Mouse (Mus musculus): ENCODE results near the gene Sema4d. TPM values are rescaled to one million over a fixed set of nuclear protein-coding genes. Genes with fewer than 3 reads are reported as not detected.

The Sema4d gene
- total RNA-seq, 1 experiment: 25.1 TPM

DNA sequence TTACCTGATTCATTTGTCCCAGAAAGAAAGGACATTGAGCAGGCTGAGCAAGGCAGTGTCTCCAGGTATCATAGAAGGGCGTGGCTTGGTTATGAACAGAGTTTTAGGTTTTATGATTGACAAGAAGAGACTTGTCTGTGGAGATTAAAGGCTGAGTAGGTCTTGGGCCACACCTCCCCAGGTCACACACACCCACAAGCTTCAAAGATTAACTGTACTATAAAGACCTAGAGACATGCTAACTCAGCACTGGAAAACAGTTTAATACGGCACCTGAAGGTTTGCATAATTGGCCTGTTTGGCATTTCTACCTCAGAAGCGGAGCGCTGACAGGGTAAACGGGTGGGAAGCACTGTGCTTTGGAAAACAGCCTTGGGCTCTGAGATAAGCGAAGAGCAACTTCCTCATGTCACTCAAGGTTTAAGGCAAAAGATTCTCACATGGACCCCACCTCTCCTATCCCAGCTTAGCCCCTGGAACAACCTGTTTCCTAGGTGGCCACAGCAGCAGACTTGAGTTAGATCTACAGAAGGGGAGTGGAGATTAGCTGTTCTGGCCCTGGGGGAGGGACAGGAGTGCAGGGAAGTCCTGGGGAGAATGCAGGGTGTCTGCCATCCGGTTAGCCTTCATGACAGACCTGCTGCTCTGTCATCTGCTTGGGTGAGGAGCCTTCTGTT lies 108.1 kb downstream of the Sema4d start:
- no peak for DNase-seq (ENCODE audit: low read depth, low spot score)
- TF ChIP-seq ZC3H11A (IDR thresholded peaks at IDR 0.05; ENCODE audit: borderline replicate concordance, low read depth, low read length): no peak
- no peak for TF ChIP-seq MAFK (IDR thresholded peaks at IDR 0.05; ENCODE audit: insufficient read depth, low read depth, low read length)
- TF ChIP-seq ZNF384 (IDR thresholded peaks at IDR 0.05; ENCODE audit: low read depth, low read length): no peak
- TF ChIP-seq CHD2 (IDR thresholded peaks at IDR 0.05; ENCODE audit: low read depth, low read length): no peak
- TF ChIP-seq HCFC1 (IDR thresholded peaks at IDR 0.05; ENCODE audit: borderline replicate concordance, insufficient read depth, low read length): no peak
- H3K36me3 ChIP-seq (ENCODE audit: control insufficient read depth, insufficient read depth, low read length, poor library complexity, severe bottlenecking): peaks cover 56% of the 10 kb centered on the region
- H3K4me1 ChIP-seq (ENCODE audit: control insufficient read depth in 2 of 2, insufficient read depth in 2 of 2, low read length in 2 of 2, poor library complexity in 1 of 2): peaks cover 0 to 10% of the 10 kb centered on the region in 2 experiments; a peak in 1 of 4 replicates
- H3K9me3 ChIP-seq (ENCODE audit: control insufficient read depth, insufficient read depth, low read depth, low read length): no peaks in the 10 kb centered on the region
- in situ Hi-C loops (cut with MboI; ENCODE audit: low sequenced_read_pairs in 2 of 2, unreplicated experiment in 2 of 2): no loop called here
- H3K9ac ChIP-seq (ENCODE audit: insufficient read depth, low read depth, low read length, poor library complexity, severe bottlenecking): no peak overlapping the region
- no peak overlapping the region; the same call in 1 of the 2 replicates for H3K27ac ChIP-seq (ENCODE audit: insufficient read depth, low read depth, low read length, poor library complexity, severe bottlenecking)
- H3K4me3 ChIP-seq (ENCODE audit: insufficient read depth in 1 of 2, low read depth in 1 of 2, low read length in 2 of 2, poor library complexity in 1 of 2, severe bottlenecking in 1 of 2): no peak overlapping the region

DNA sequence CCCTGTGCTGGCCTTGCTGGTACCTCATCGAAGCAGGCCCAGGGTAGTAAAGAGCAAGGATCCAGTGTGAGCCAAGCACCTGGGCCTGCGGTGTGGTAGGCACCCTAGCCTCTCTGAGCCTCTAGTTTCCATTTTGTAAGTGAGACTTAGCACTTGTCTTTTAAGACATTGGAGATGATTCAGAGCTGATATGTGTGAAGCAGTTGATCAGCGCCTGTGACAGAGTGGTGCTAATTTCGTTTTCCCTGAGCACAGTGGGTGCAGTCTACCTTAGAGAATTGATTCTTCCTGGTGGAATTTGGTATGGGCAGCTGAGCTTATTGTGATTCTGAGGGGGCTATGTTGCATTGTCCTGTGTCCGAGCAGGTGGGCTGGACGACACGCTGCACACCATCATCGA lies 111.9 kb downstream of the Sema4d start:
- Histone ChIP-seq H3K4me1 (ENCODE audit: control insufficient read depth in 2 of 2, insufficient read depth in 2 of 2, low read length in 2 of 2, poor library complexity in 1 of 2) (no peaks in the 10 kb centered on the region), H3K9me3 (ENCODE audit: control insufficient read depth, insufficient read depth, low read depth, low read length) (no peaks in the 10 kb centered on the region), H3K36me3 (ENCODE audit: control insufficient read depth, insufficient read depth, low read length, poor library complexity, severe bottlenecking) (peaks cover 82% of the 10 kb centered on the region), H3K27ac (ENCODE audit: insufficient read depth, low read depth, low read length, poor library complexity, severe bottlenecking) (no peak overlapping the region), H3K9ac (ENCODE audit: insufficient read depth, low read depth, low read length, poor library complexity, severe bottlenecking) (no peak overlapping the region), H3K4me3 (ENCODE audit: insufficient read depth in 1 of 2, low read depth in 1 of 2, low read length in 2 of 2, poor library complexity in 1 of 2, severe bottlenecking in 1 of 2) (no peak overlapping the region)
- no peak for TF ChIP-seq HCFC1 (IDR thresholded peaks at IDR 0.05; ENCODE audit: borderline replicate concordance, insufficient read depth, low read length)
- no peak for TF ChIP-seq ZNF384 (IDR thresholded peaks at IDR 0.05; ENCODE audit: low read depth, low read length)
- in situ Hi-C loops (cut with MboI; ENCODE audit: low sequenced_read_pairs in 2 of 2, unreplicated experiment in 2 of 2): no loop called here
- DNase-seq (ENCODE audit: low read depth, low spot score): no peak

DNA sequence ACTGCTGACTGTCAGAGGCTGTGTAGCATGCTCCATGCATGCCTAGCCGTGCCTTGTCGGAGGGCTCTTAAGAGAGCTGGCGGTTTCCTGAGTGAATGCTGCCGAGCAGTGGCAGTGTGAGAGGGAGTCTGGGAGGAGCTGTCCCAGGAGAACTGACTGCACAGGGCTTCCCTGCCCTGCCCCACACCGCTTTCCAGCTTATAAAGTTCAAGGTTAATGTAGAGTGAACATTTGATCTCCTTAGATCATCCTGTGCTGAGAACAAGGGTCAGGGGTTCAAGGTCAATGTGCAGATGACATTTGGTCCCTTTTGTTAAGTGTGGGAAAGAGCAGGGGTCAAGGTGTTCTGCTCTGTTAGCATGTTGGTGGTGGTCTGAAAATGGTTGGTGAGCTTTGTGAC lies 112.5 kb downstream of the Sema4d start:
- Histone ChIP-seq H3K4me3 (ENCODE audit: insufficient read depth in 1 of 2, low read depth in 1 of 2, low read length in 2 of 2, poor library complexity in 1 of 2, severe bottlenecking in 1 of 2) (no peak overlapping the region), H3K36me3 (ENCODE audit: control insufficient read depth, insufficient read depth, low read length, poor library complexity, severe bottlenecking) (peaks cover 85% of the 10 kb centered on the region)
- in situ Hi-C loops (cut with MboI; ENCODE audit: low sequenced_read_pairs in 2 of 2, unreplicated experiment in 2 of 2): no loop called here

DNA sequence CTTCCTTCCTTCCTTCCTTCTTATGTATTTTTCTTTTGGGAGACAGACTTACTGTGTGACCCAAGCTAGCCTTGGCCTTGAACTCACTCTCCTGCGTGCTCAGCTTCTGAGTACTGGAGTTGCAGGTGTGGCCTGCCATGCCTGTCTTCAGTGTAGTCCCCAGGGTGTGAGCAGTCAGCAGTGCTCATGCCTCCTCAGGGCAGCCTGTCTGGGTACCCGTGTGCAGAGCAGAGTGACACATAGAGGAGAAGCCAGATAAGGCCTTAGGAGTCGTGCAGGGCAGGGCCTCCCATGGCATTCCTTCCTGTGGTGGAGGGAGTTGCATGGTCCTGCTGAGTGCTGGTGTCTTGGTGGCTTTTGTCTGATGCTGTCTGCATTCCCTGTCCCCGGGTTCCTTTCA lies 114.2 kb downstream of the Sema4d start:
- H3K36me3 ChIP-seq (ENCODE audit: control insufficient read depth, insufficient read depth, low read length, poor library complexity, severe bottlenecking): peaks cover 82% of the 10 kb centered on the region
- no peaks in the 10 kb centered on the region for H3K4me1 ChIP-seq (ENCODE audit: control insufficient read depth in 2 of 2, insufficient read depth in 2 of 2, low read length in 2 of 2, poor library complexity in 1 of 2)
- no peak overlapping the region for H3K4me3 ChIP-seq (ENCODE audit: insufficient read depth in 1 of 2, low read depth in 1 of 2, low read length in 2 of 2, poor library complexity in 1 of 2, severe bottlenecking in 1 of 2)
- H3K9me3 ChIP-seq (ENCODE audit: control insufficient read depth, insufficient read depth, low read depth, low read length): no peaks in the 10 kb centered on the region
- no peak overlapping the region for H3K27ac ChIP-seq (ENCODE audit: insufficient read depth, low read depth, low read length, poor library complexity, severe bottlenecking)
- in situ Hi-C loops (cut with MboI; ENCODE audit: low sequenced_read_pairs in 2 of 2, unreplicated experiment in 2 of 2): no loop called here
- DNase-seq (ENCODE audit: low read depth, low spot score): no peak
- no peak overlapping the region for H3K9ac ChIP-seq (ENCODE audit: insufficient read depth, low read depth, low read length, poor library complexity, severe bottlenecking)
- TF ChIP-seq HCFC1 (IDR thresholded peaks at IDR 0.05; ENCODE audit: borderline replicate concordance, insufficient read depth, low read length) (no peak), ZNF384 (IDR thresholded peaks at IDR 0.05; ENCODE audit: low read depth, low read length) (no peak), MAFK (IDR thresholded peaks at IDR 0.05; ENCODE audit: insufficient read depth, low read depth, low read length) (no peak), ZC3H11A (IDR thresholded peaks at IDR 0.05; ENCODE audit: borderline replicate concordance, low read depth, low read length) (no peak), CHD2 (IDR thresholded peaks at IDR 0.05; ENCODE audit: low read depth, low read length) (no peak)

More for the DNA sequence above, 112.5 kb downstream of the Sema4d start:
- no peak overlapping the region; the same call in 1 of the 2 replicates for H3K9ac ChIP-seq (ENCODE audit: insufficient read depth, low read depth, low read length, poor library complexity, severe bottlenecking)
- TF ChIP-seq ZNF384 (IDR thresholded peaks at IDR 0.05; ENCODE audit: low read depth, low read length): no peak
- TF ChIP-seq MAFK (IDR thresholded peaks at IDR 0.05; ENCODE audit: insufficient read depth, low read depth, low read length): no peak
- TF ChIP-seq CHD2 (IDR thresholded peaks at IDR 0.05; ENCODE audit: low read depth, low read length): no peak
- no peak for TF ChIP-seq ZC3H11A (IDR thresholded peaks at IDR 0.05; ENCODE audit: borderline replicate concordance, low read depth, low read length)
- no peak for TF ChIP-seq HCFC1 (IDR thresholded peaks at IDR 0.05; ENCODE audit: borderline replicate concordance, insufficient read depth, low read length)
- DNase-seq (ENCODE audit: low read depth, low spot score): no peak
- no peak overlapping the region for H3K27ac ChIP-seq (ENCODE audit: insufficient read depth, low read depth, low read length, poor library complexity, severe bottlenecking)
- no peaks in the 10 kb centered on the region for H3K4me1 ChIP-seq (ENCODE audit: control insufficient read depth in 2 of 2, insufficient read depth in 2 of 2, low read length in 2 of 2, poor library complexity in 1 of 2)
- H3K9me3 ChIP-seq (ENCODE audit: control insufficient read depth, insufficient read depth, low read depth, low read length): no peaks in the 10 kb centered on the region

DNA sequence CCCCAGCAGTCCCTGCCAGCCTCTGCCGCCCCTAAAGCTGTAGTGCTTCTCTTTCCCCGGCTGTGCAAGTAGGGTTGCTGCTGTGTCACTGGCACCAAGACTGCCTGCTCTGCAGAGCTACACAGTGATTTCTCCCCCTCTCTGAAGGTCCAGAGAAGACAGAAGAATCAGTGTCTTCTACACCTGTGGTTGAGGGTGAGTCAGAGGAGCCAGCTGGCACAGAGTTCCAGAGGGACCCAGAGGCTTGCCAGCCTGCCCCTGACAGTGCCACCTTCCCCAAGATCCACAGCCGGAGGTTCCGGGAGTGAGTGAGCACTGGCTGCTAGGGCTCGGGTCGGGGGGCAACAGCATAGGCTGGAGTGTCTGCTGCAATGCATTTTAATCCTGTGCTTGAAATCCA lies 114.9 kb downstream of the Sema4d start:
- DNase-seq (ENCODE audit: low read depth, low spot score): no peak
- in situ Hi-C loops (cut with MboI; ENCODE audit: low sequenced_read_pairs in 2 of 2, unreplicated experiment in 2 of 2): no loop called here
- no peak for TF ChIP-seq ZNF384 (IDR thresholded peaks at IDR 0.05; ENCODE audit: low read depth, low read length)
- no peak for TF ChIP-seq ZC3H11A (IDR thresholded peaks at IDR 0.05; ENCODE audit: borderline replicate concordance, low read depth, low read length)
- no peak for TF ChIP-seq MAFK (IDR thresholded peaks at IDR 0.05; ENCODE audit: insufficient read depth, low read depth, low read length)
- no peak for TF ChIP-seq HCFC1 (IDR thresholded peaks at IDR 0.05; ENCODE audit: borderline replicate concordance, insufficient read depth, low read length)
- TF ChIP-seq CHD2 (IDR thresholded peaks at IDR 0.05; ENCODE audit: low read depth, low read length): no peak
- Histone ChIP-seq H3K9ac (ENCODE audit: insufficient read depth, low read depth, low read length, poor library complexity, severe bottlenecking) (no peak overlapping the region), H3K36me3 (ENCODE audit: control insufficient read depth, insufficient read depth, low read length, poor library complexity, severe bottlenecking) (peaks cover 83% of the 10 kb centered on the region), H3K27ac (ENCODE audit: insufficient read depth, low read depth, low read length, poor library complexity, severe bottlenecking) (no peak overlapping the region), H3K9me3 (ENCODE audit: control insufficient read depth, insufficient read depth, low read depth, low read length) (no peaks in the 10 kb centered on the region), H3K4me1 (ENCODE audit: control insufficient read depth in 2 of 2, insufficient read depth in 2 of 2, low read length in 2 of 2, poor library complexity in 1 of 2) (no peaks in the 10 kb centered on the region), H3K4me3 (ENCODE audit: insufficient read depth in 1 of 2, low read depth in 1 of 2, low read length in 2 of 2, poor library complexity in 1 of 2, severe bottlenecking in 1 of 2) (no peak overlapping the region)
